Mouse (Mus musculus): ENCODE data around the gene Slc38a3. TPM values are rescaled to one million over a fixed set of nuclear protein-coding genes. Genes with fewer than 3 reads are reported as not detected.

Gene Slc38a3
- polyA plus RNA-seq, 1 experiment from 2014 or later = 30.4 TPM

DNA sequence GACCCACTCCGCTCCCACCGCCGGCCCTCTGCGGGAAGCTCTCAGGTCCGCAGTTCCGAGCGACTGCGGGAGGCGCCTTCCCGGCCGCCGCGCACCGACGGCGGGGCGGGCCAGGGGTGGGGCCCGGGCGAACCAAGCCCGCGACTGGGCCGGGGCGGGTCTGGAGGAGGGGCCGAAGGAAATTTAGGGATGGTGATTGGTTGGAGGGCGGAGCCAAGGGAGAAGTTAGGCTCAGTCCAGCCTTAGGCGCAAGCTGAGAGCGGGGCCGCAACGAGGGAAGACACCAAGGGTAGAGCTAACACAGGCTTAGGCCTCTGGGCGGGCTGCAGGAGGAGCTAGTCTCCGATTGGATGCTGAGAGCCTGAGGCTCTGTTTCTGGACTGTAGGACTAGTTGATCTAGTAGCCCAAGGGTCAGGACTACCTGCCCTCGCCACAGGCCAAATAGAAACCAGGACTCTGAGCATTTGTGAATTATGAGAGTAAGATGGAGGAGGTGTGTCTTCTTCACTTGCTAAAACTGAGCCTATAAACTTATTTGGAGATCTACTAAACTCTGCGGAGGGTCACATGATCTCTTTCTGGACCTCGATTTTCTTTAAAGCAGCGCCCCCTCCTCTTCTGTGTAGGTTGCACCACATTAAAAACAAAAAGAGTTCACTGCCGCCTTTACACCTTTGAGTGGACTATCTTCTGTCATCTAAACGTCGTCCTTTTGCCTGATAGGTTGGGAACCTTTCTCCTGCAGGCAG, 33.9 kb downstream of the Slc38a3 start, which contains the start of gene Gnai2:
Gnai2 (minus strand) TSS at position 89 of the 750 bp plus-strand sequence.
- peak within 1 kb of the TSS; percentile 84 for H3K4me3 ChIP-seq (replicated peaks; ENCODE audit: low read length)
- no peaks in the 10 kb centered on the region for H3K27me3 ChIP-seq (replicated peaks; ENCODE audit: control insufficient read depth, insufficient read depth, low read length)
- 6% methylated on average over 38 of the region's 38 CpGs for WGBS
- H3K9ac ChIP-seq (replicated peaks; ENCODE audit: low read depth, low read length) = peak within 1 kb of the TSS; percentile 88
- H3K9me3 ChIP-seq (ENCODE audit: control insufficient read depth, low read length) = no peaks in the 10 kb centered on the region
- H3K4me1 ChIP-seq (replicated peaks; ENCODE audit: control insufficient read depth, insufficient read depth, low read length) = peaks cover 50% of the 10 kb centered on the region
- peak; percentile 93 for ATAC-seq
- H3K27ac ChIP-seq (ENCODE audit: low read length) = peak within 1 kb of the TSS; percentile 88
- H3K4me2 ChIP-seq (ENCODE audit: low read length) = peak within 1 kb of the TSS; percentile 99
- H3K36me3 ChIP-seq (ENCODE audit: control insufficient read depth, insufficient read depth) = no peaks in the 10 kb centered on the region

DNA sequence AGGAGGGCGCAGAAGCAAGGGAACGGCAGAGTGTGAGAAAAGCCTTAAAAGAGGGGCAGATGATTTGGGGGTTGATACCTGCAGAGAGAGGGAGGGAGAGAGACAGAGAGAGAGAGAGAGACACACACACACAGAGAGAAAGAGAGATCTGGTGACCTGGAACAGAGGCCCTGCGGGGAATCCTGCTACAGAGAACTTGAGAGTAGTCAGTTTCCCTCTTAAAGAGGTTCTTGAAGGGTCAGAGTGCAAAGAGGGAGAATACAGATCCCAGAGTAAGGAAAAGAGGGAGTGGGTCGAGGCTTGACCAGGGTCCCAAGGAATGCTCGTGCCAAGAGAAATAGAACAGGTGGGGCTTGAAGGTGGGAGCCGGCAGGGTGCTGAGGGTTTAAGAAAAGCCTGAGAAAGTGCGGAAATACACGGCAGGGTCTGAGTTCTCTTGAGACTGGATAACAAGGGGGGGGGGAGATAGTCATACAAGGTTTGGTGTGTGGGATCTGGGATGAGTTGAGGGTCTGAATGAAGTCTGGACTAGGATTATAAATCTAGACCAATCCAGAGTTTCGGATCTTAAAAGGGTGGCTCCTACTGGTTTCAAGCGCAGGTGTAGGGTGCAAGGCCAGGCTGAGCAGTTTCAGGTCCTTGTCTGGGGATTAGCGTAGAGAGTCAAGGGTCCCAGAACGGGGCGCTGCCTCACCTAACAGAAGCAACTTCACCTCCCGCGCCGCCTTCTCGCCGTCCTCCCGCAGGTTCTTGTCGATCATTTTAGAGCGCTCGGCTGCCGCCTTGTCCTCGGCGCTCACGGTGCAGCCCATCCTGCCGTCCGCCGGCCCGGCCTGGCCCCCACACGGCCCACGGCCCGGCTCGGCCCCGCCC, 34.7 kb downstream of the Slc38a3 start:
- Histone ChIP-seq H3K4me3 (replicated peaks; ENCODE audit: low read length) (peak overlapping the region; percentile 84), H3K27me3 (replicated peaks; ENCODE audit: control insufficient read depth, insufficient read depth, low read length) (no peaks in the 10 kb centered on the region), H3K4me1 (replicated peaks; ENCODE audit: control insufficient read depth, insufficient read depth, low read length) (peaks cover 58% of the 10 kb centered on the region), H3K4me2 (ENCODE audit: low read length) (peak overlapping the region; percentile 99), H3K36me3 (ENCODE audit: control insufficient read depth, insufficient read depth) (no peaks in the 10 kb centered on the region), H3K27ac (ENCODE audit: low read length) (peak overlapping the region; percentile 88), H3K9me3 (ENCODE audit: control insufficient read depth, low read length) (no peaks in the 10 kb centered on the region), H3K9ac (replicated peaks; ENCODE audit: low read depth, low read length) (peak overlapping the region; percentile 88)
- WGBS = under 1% methylated on average over 35 of the region's 35 CpGs
- no peak for ATAC-seq

DNA sequence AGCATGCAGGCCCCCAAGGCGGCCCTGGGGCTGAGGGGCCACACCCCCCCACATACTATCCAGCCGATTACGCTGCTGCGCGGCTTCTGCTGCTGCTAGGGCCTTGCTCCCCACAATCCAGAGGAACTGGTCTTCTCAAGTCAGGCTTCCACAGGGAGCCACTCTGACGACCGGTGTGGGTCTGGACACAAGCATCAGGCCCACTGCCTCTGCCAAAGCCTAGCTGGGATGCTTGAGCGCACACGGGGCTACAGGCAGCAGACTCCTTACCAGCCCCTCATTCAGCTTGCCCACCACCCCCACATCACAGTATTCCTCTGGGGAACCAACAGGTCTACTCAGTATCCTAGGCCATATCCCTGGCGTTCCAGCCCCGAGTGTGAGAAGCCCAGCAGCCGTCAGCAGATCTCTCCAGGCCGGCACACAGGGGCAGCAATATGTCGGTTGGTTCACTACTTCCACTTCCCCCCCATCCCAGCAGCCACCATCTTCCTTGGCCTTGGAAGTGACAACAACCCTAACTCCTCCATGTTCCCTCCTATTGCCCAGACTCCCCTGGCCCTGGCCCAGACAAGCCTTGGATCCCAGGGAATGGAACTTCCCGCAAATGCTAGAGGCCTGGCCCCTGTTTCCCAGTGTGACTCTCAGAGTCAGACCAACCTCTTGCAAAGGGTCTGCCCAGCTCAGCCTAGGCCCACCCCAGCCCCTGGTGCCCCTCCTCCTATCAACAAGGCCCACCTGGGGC, 35.5 kb downstream of the Slc38a3 start:
- WGBS = 2% methylated on average over 15 of the region's 15 CpGs
- Histone ChIP-seq H3K9ac (replicated peaks; ENCODE audit: low read depth, low read length) (peak overlapping the region; percentile 88), H3K4me2 (ENCODE audit: low read length) (peak overlapping the region; percentile 99), H3K4me3 (replicated peaks; ENCODE audit: low read length) (peak overlapping the region; percentile 84), H3K27me3 (replicated peaks; ENCODE audit: control insufficient read depth, insufficient read depth, low read length) (no peaks in the 10 kb centered on the region), H3K36me3 (ENCODE audit: control insufficient read depth, insufficient read depth) (no peaks in the 10 kb centered on the region), H3K27ac (ENCODE audit: low read length) (peak overlapping the region; percentile 88), H3K9me3 (ENCODE audit: control insufficient read depth, low read length) (no peaks in the 10 kb centered on the region), H3K4me1 (replicated peaks; ENCODE audit: control insufficient read depth, insufficient read depth, low read length) (peaks cover 66% of the 10 kb centered on the region)
- ATAC-seq = no peak

GRCm38 (mm10) chr9:107633091-107633660, 36.2 kb downstream of the Slc38a3 start:
- Histone ChIP-seq H3K27ac (ENCODE audit: low read length) (peak overlapping the region; percentile 88), H3K9ac (replicated peaks; ENCODE audit: low read depth, low read length) (peak overlapping the region; percentile 88), H3K9me3 (ENCODE audit: control insufficient read depth, low read length) (no peaks in the 10 kb centered on the region), H3K4me2 (ENCODE audit: low read length) (peak overlapping the region; percentile 99), H3K4me1 (replicated peaks; ENCODE audit: control insufficient read depth, insufficient read depth, low read length) (peaks cover 72% of the 10 kb centered on the region), H3K4me3 (replicated peaks; ENCODE audit: low read length) (peak overlapping the region; percentile 84), H3K27me3 (replicated peaks; ENCODE audit: control insufficient read depth, insufficient read depth, low read length) (no peaks in the 10 kb centered on the region), H3K36me3 (ENCODE audit: control insufficient read depth, insufficient read depth) (no peaks in the 10 kb centered on the region)
- ATAC-seq = peak; percentile 34
- WGBS = under 1% methylated on average over 33 of the region's 33 CpGs

- ATAC-seq = no peak
- peak overlapping the region; percentile 88 for H3K27ac ChIP-seq (ENCODE audit: low read length)
- H3K36me3 ChIP-seq (ENCODE audit: control insufficient read depth, insufficient read depth) = no peaks in the 10 kb centered on the region
- peak overlapping the region; percentile 84 for H3K4me3 ChIP-seq (replicated peaks; ENCODE audit: low read length)
- H3K9ac ChIP-seq (replicated peaks; ENCODE audit: low read depth, low read length) = peak overlapping the region; percentile 88
- H3K4me2 ChIP-seq (ENCODE audit: low read length) = peak overlapping the region; percentile 99
- H3K27me3 ChIP-seq (replicated peaks; ENCODE audit: control insufficient read depth, insufficient read depth, low read length) = no peaks in the 10 kb centered on the region
- WGBS = 9% methylated on average over 6 of the region's 6 CpGs
- H3K9me3 ChIP-seq (ENCODE audit: control insufficient read depth, low read length) = no peaks in the 10 kb centered on the region
- H3K4me1 ChIP-seq (replicated peaks; ENCODE audit: control insufficient read depth, insufficient read depth, low read length) = peaks cover 79% of the 10 kb centered on the region
Measured at GRCm38 (mm10) chr9:107632478-107632877, 36.9 kb downstream of the Slc38a3 start.

- ATAC-seq = no peak
- no peaks in the 10 kb centered on the region for H3K9me3 ChIP-seq (ENCODE audit: control insufficient read depth, low read length)
- 0 out of 2 replicates have a peak overlapping the region, but pooled peaks have one; percentile 6 for H3K4me3 ChIP-seq (replicated peaks; ENCODE audit: low read length)
- H3K4me1 ChIP-seq (replicated peaks; ENCODE audit: control insufficient read depth, insufficient read depth, low read length) = peaks cover 79% of the 10 kb centered on the region
- H3K27me3 ChIP-seq (replicated peaks; ENCODE audit: control insufficient read depth, insufficient read depth, low read length) = no peaks in the 10 kb centered on the region
- H3K4me2 ChIP-seq (ENCODE audit: low read length) = peak overlapping the region; percentile 99
- H3K9ac ChIP-seq (replicated peaks; ENCODE audit: low read depth, low read length) = peak overlapping the region; percentile 88; the same call in 1 of the 2 replicates
- peak overlapping the region; percentile 88 for H3K27ac ChIP-seq (ENCODE audit: low read length)
- WGBS = 45% methylated on average over 8 of the region's 8 CpGs
- no peaks in the 10 kb centered on the region for H3K36me3 ChIP-seq (ENCODE audit: control insufficient read depth, insufficient read depth)
Measured at GRCm38 (mm10) chr9:107631861-107632260, 37.5 kb downstream of the Slc38a3 start.

DNA sequence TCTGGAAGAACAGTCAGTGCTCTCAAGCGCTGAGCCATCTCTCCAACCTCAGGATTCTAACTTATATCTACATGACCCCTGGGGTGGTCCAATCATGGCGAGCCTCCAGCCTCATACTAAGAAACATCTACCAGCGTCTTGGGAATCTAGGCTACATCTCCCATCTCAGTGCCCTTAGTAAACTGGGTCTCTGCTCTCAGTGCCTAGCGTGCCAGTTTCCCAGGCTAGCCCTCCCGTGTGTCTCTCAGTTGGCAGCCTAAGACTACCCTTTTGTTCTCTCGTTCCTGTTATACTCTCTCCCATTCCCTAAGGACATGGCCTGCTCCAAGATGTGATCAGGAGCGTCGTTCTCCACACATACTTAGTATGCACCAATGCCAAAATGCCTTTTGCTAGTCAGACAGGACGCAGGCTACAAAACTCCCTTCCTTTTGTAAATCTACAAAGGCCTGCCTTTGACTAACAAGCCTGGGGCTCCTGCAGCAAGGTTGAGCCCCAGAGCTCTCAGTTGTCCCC, 38.0 kb downstream of the Slc38a3 start:
- ATAC-seq = no peak
- no peaks in the 10 kb centered on the region for H3K27me3 ChIP-seq (replicated peaks; ENCODE audit: control insufficient read depth, insufficient read depth, low read length)
- H3K9ac ChIP-seq (replicated peaks; ENCODE audit: low read depth, low read length) = 0 out of 2 replicates have a peak overlapping the region, but pooled peaks have one; percentile 25
- H3K36me3 ChIP-seq (ENCODE audit: control insufficient read depth, insufficient read depth) = no peaks in the 10 kb centered on the region
- peaks cover 80% of the 10 kb centered on the region for H3K4me1 ChIP-seq (replicated peaks; ENCODE audit: control insufficient read depth, insufficient read depth, low read length)
- H3K4me2 ChIP-seq (ENCODE audit: low read length) = no peak overlapping the region
- 19% methylated on average over 9 of the region's 9 CpGs for whole genome bisulfite sequencing
- peak overlapping the region; percentile 88 for H3K27ac ChIP-seq (ENCODE audit: low read length)
- no peak overlapping the region for H3K4me3 ChIP-seq (replicated peaks; ENCODE audit: low read length)
- no peaks in the 10 kb centered on the region for H3K9me3 ChIP-seq (ENCODE audit: control insufficient read depth, low read length)

- H3K9me3 ChIP-seq (ENCODE audit: control insufficient read depth, low read length) = no peaks in the 10 kb centered on the region
- ATAC-seq = peak; percentile 8
- H3K36me3 ChIP-seq (ENCODE audit: control insufficient read depth, insufficient read depth) = no peaks in the 10 kb centered on the region
- 0% methylated on average over 4 of the region's 4 CpGs for WGBS
- peak overlapping the region; percentile 0; the same call in 1 of the 2 replicates for H3K4me3 ChIP-seq (replicated peaks; ENCODE audit: low read length)
- peak overlapping the region; percentile 31 for H3K4me2 ChIP-seq (ENCODE audit: low read length)
- H3K4me1 ChIP-seq (replicated peaks; ENCODE audit: control insufficient read depth, insufficient read depth, low read length) = peaks cover 85% of the 10 kb centered on the region
- peak overlapping the region; percentile 31 for H3K9ac ChIP-seq (replicated peaks; ENCODE audit: low read depth, low read length)
- H3K27me3 ChIP-seq (replicated peaks; ENCODE audit: control insufficient read depth, insufficient read depth, low read length) = no peaks in the 10 kb centered on the region
- peak overlapping the region; percentile 88 for H3K27ac ChIP-seq (ENCODE audit: low read length)
Measured at GRCm38 (mm10) chr9:107630576-107630975, 38.8 kb downstream of the Slc38a3 start.

All from forebrain, embryonic 16.5 days (tissue).